Mouse (Mus musculus) ES-E14 (cell line): ENCODE measurements around the gene Mef2b.

ENCODE experiments used
- HCFC1 ChIP-seq: IDR thresholded peaks from 2 replicates; pipeline ENCODE4 v1.6.1; 2012; ENCODE audit warnings: low read length, inconsistent platforms, borderline replicate concordance; ENCODE audit not compliant: insufficient read depth
- MAFK ChIP-seq: IDR thresholded peaks from 2 replicates; pipeline ENCODE4 v1.6.1; 2014; ENCODE audit warnings: mild to moderate bottlenecking, low read depth, low read length, inconsistent platforms; ENCODE audit not compliant: insufficient read depth
- ZNF384 ChIP-seq: IDR thresholded peaks from 2 replicates; pipeline ENCODE4 v1.6.1; 2012; ENCODE audit warnings: low read depth, low read length, inconsistent platforms

GRCm38 (mm10) chr8:70211275-70211674 lies 71.8 kb downstream of the Mef2b start:
- TF ChIP-seq ZNF384 (no peak), MAFK (no peak), HCFC1 (no peak)
